Mouse (Mus musculus): ENCODE data around the gene Rimbp2. TPM values are rescaled to one million over a fixed set of nuclear protein-coding genes. Genes with fewer than 3 reads are reported as not detected.
A peak's percentile ranks its signal among the peaks of the same experiment; 100 is the strongest.

The Rimbp2 gene
- polyA plus RNA-seq, 1 experiment from 2014 or later = not detected

- H3K27ac ChIP-seq (ENCODE audit: low read depth) = no peak overlapping the region
- 68% methylated on average over 6 of the region's 6 CpGs for WGBS (ENCODE audit: insufficient replicate concordance)
- H3K36me3 ChIP-seq (replicated peaks; ENCODE audit: insufficient read depth, low read length) = no peaks in the 10 kb centered on the region
- TF ChIP-seq CTCF (IDR thresholded peaks at IDR 0.05; ENCODE audit: low read depth) (no peak), EP300 (IDR thresholded peaks at IDR 0.05; ENCODE audit: low read depth) (no peak)
- no peaks in the 10 kb centered on the region for H3K27me3 ChIP-seq (ENCODE audit: insufficient read depth, low read length)
- no peak overlapping the region for H3K4me3 ChIP-seq (ENCODE audit: low read depth, low read length)
- H3K9me3 ChIP-seq (ENCODE audit: low read length) = no peaks in the 10 kb centered on the region
- DNase-seq (no peak), ATAC-seq (no peak)
- H3K4me1 ChIP-seq (ENCODE audit: insufficient read depth) = no peaks in the 10 kb centered on the region
- H3K4me2 ChIP-seq (ENCODE audit: low read depth, low read length) = no peak overlapping the region
- no peak overlapping the region for H3K9ac ChIP-seq (replicated peaks)
Observed at GRCm38 (mm10) chr5:128744351-128744750, 208.9 kb downstream of the Rimbp2 start.

- DNase-seq (no peak), ATAC-seq (no peak)
- no peak for TF ChIP-seq EP300 (IDR thresholded peaks at IDR 0.05; ENCODE audit: low read depth)
- TF ChIP-seq CTCF (IDR thresholded peaks at IDR 0.05; ENCODE audit: low read depth) = no peak
- Histone ChIP-seq H3K9me3 (ENCODE audit: low read length) (no peaks in the 10 kb centered on the region), H3K4me1 (ENCODE audit: insufficient read depth) (no peaks in the 10 kb centered on the region), H3K4me3 (ENCODE audit: low read depth, low read length) (no peak overlapping the region), H3K36me3 (replicated peaks; ENCODE audit: insufficient read depth, low read length) (no peaks in the 10 kb centered on the region), H3K27ac (ENCODE audit: low read depth) (no peak overlapping the region), H3K9ac (replicated peaks) (no peak overlapping the region), H3K27me3 (ENCODE audit: insufficient read depth, low read length) (no peaks in the 10 kb centered on the region), H3K4me2 (ENCODE audit: low read depth, low read length) (no peak overlapping the region)
- 26% methylated on average over 8 of the region's 8 CpGs for WGBS (ENCODE audit: insufficient replicate concordance)
Observed at GRCm38 (mm10) chr5:128739838-128740171, 213.5 kb downstream of the Rimbp2 start.

- H3K36me3 ChIP-seq (replicated peaks; ENCODE audit: insufficient read depth, low read length) = no peaks in the 10 kb centered on the region
- H3K9ac ChIP-seq (replicated peaks) = no peak overlapping the region
- TF ChIP-seq CTCF (IDR thresholded peaks at IDR 0.05; ENCODE audit: low read depth) (no peak), EP300 (IDR thresholded peaks at IDR 0.05; ENCODE audit: low read depth) (no peak)
- 47% methylated on average over 15 of the region's 17 CpGs for WGBS (ENCODE audit: insufficient replicate concordance)
- DNase-seq (no peak), ATAC-seq (no peak)
- no peaks in the 10 kb centered on the region for H3K4me1 ChIP-seq (ENCODE audit: insufficient read depth)
- no peaks in the 10 kb centered on the region for H3K27me3 ChIP-seq (ENCODE audit: insufficient read depth, low read length)
- H3K4me2 ChIP-seq (ENCODE audit: low read depth, low read length) = no peak overlapping the region
- H3K4me3 ChIP-seq (ENCODE audit: low read depth, low read length) = no peak overlapping the region
- H3K27ac ChIP-seq (ENCODE audit: low read depth) = no peak overlapping the region
- no peaks in the 10 kb centered on the region for H3K9me3 ChIP-seq (ENCODE audit: low read length)
Observed at GRCm38 (mm10) chr5:128739168-128739837, 214.0 kb downstream of the Rimbp2 start.

- no peak overlapping the region for H3K9ac ChIP-seq (replicated peaks)
- H3K4me1 ChIP-seq (ENCODE audit: insufficient read depth) = no peaks in the 10 kb centered on the region
- H3K9me3 ChIP-seq (ENCODE audit: low read length) = no peaks in the 10 kb centered on the region
- H3K27me3 ChIP-seq (ENCODE audit: insufficient read depth, low read length) = no peaks in the 10 kb centered on the region
- no peak overlapping the region for H3K4me3 ChIP-seq (ENCODE audit: low read depth, low read length)
- no peak for ATAC-seq
- TF ChIP-seq CTCF (IDR thresholded peaks at IDR 0.05; ENCODE audit: low read depth) = no peak
- no peak for TF ChIP-seq EP300 (IDR thresholded peaks at IDR 0.05; ENCODE audit: low read depth)
- no peaks in the 10 kb centered on the region for H3K36me3 ChIP-seq (replicated peaks; ENCODE audit: insufficient read depth, low read length)
- no peak overlapping the region for H3K27ac ChIP-seq (ENCODE audit: low read depth)
- WGBS (ENCODE audit: insufficient replicate concordance) = 68% methylated on average over 20 of the region's 22 CpGs
- H3K4me2 ChIP-seq (ENCODE audit: low read depth, low read length) = no peak overlapping the region
- no peak for DNase-seq
Observed at GRCm38 (mm10) chr5:128735921-128736320, 217.4 kb downstream of the Rimbp2 start.

GRCm38 (mm10) chr5:128733955-128734354 is 219.3 kb downstream of the Rimbp2 start:
- DNase-seq (peak; percentile 26), ATAC-seq (no peak)
- H3K4me1 ChIP-seq (ENCODE audit: insufficient read depth) = no peaks in the 10 kb centered on the region
- no peak overlapping the region for H3K4me2 ChIP-seq (ENCODE audit: low read depth, low read length)
- TF ChIP-seq EP300 (IDR thresholded peaks at IDR 0.05; ENCODE audit: low read depth) (no peak), CTCF (IDR thresholded peaks at IDR 0.05; ENCODE audit: low read depth) (peak; percentile 81)
- no peaks in the 10 kb centered on the region for H3K9me3 ChIP-seq (ENCODE audit: low read length)
- no peak overlapping the region for H3K27ac ChIP-seq (ENCODE audit: low read depth)
- no peak overlapping the region for H3K4me3 ChIP-seq (ENCODE audit: low read depth, low read length)
- WGBS (ENCODE audit: insufficient replicate concordance) = 4% methylated on average over 6 of the region's 6 CpGs
- H3K27me3 ChIP-seq (ENCODE audit: insufficient read depth, low read length) = no peaks in the 10 kb centered on the region
- H3K36me3 ChIP-seq (replicated peaks; ENCODE audit: insufficient read depth, low read length) = no peaks in the 10 kb centered on the region
- H3K9ac ChIP-seq (replicated peaks) = no peak overlapping the region

GRCm38 (mm10) chr5:128732416-128733014 is 220.8 kb downstream of the Rimbp2 start:
- Histone ChIP-seq H3K4me2 (ENCODE audit: low read depth, low read length) (no peak overlapping the region), H3K9me3 (ENCODE audit: low read length) (no peaks in the 10 kb centered on the region), H3K27ac (ENCODE audit: low read depth) (no peak overlapping the region), H3K4me3 (ENCODE audit: low read depth, low read length) (no peak overlapping the region), H3K9ac (replicated peaks) (no peak overlapping the region), H3K4me1 (ENCODE audit: insufficient read depth) (no peaks in the 10 kb centered on the region), H3K36me3 (replicated peaks; ENCODE audit: insufficient read depth, low read length) (no peaks in the 10 kb centered on the region), H3K27me3 (ENCODE audit: insufficient read depth, low read length) (no peaks in the 10 kb centered on the region)
- DNase-seq = no peak
- WGBS (ENCODE audit: insufficient replicate concordance) = 62% methylated on average over 11 of the region's 11 CpGs
- TF ChIP-seq EP300 (IDR thresholded peaks at IDR 0.05; ENCODE audit: low read depth) = no peak
- TF ChIP-seq CTCF (IDR thresholded peaks at IDR 0.05; ENCODE audit: low read depth) = peak; percentile 30; the same call in 1 of the 2 replicates
- ATAC-seq = no peak

Data from liver, postnatal 0 days (tissue).